Mouse (Mus musculus): ENCODE measurements around the gene Mcpt2.

GRCm38 (mm10) chr14:56013924-56014323 is 27.9 kb upstream of the Mcpt2 start:
- TF ChIP-seq CTCF (IDR thresholded peaks at IDR 0.05; ENCODE audit: insufficient read depth, low read length) (no peak), POLR2A (IDR thresholded peaks at IDR 0.05; ENCODE audit: borderline replicate concordance, extremely low read depth, low read depth, low read length) (no peak)
